In genomic region chr10:87649091-87649490, GRCm38 (mm10) we compare ENCODE assay signal across 9 mouse cellular contexts.
DNase-seq lines count a peak whose midpoint lies in the region; ATAC-seq and TF ChIP-seq lines count a peak whose summit lies in the region.
"Had no signal": no experiment of that assay in that cellular context is flagged by ENCODE, and none has a peak within 500 bp of the region (broad histone marks: within the 10 kb centered on the region; RNA-seq: fewer than 3 reads in every experiment).

No protein-coding gene starts in this region.

- DNase-seq in heart, adult 8-10 months (ENCODE audit: low spot score): peak; percentile 37
- DNase-seq in heart, embryonic 10.5 days (ENCODE audit: low spot score): no peak
- peak; percentile 13 for DNase-seq in neural tube, embryonic 10.5 days (ENCODE audit: extremely low spot score, low spot score)
- peak; percentile 61 for DNase-seq in layer of hippocampus, adult 9-10 months (ENCODE audit: low spot score)
- DNase-seq in stomach, postnatal 0 days (ENCODE audit: low spot score): no peak

- WGBS in heart, embryonic 10.5 days: 16% methylated on average over 1 of the region's 1 CpGs
- 0% methylated on average over 1 of the region's 1 CpGs for WGBS in neural tube, embryonic 15.5 days
- 12% methylated on average over 1 of the region's 1 CpGs for WGBS in stomach, postnatal 0 days

- no peak for TF ChIP-seq EP300 in stomach, postnatal 0 days (optimal IDR thresholded peaks at IDR 0.05)

- no peak overlapping the region for H3K9ac ChIP-seq in neural tube, embryonic 15.5 days (replicated peaks)
- H3K9ac ChIP-seq in stomach, postnatal 0 days (ENCODE audit: low read length): no peak overlapping the region
- H3K9ac ChIP-seq: limb, embryonic 15.5 days had no signal

- no peaks in the 10 kb centered on the region for H3K9me3 ChIP-seq in heart, embryonic 10.5 days
- H3K9me3 ChIP-seq in neural tube, embryonic 15.5 days (replicated peaks): no peaks in the 10 kb centered on the region
- no peaks in the 10 kb centered on the region for H3K9me3 ChIP-seq in stomach, postnatal 0 days (ENCODE audit: control insufficient read depth, low read length)
- H3K9me3 ChIP-seq: limb, embryonic 15.5 days had no signal

- no peak overlapping the region for H3K4me2 ChIP-seq in neural tube, embryonic 15.5 days
- H3K4me2 ChIP-seq in stomach, postnatal 0 days (replicated peaks; ENCODE audit: low read depth): no peak overlapping the region
- H3K4me2 ChIP-seq: limb, embryonic 15.5 days had no signal

- ATAC-seq in neural tube, embryonic 15.5 days (ENCODE audit: low FRiP score): no peak
- ATAC-seq in common myeloid progenitor, adult 5-6 weeks (replicated peaks; ENCODE audit: low read depth, poor library complexity, severe bottlenecking): 0 out of 2 replicates have a peak, but pooled peaks have one; percentile 36
- no peak for ATAC-seq in stomach, postnatal 0 days (ENCODE audit: low FRiP score, low TSS enrichment)
- no peak for ATAC-seq in erythroid progenitor cell, adult 5-6 weeks (replicated peaks; ENCODE audit: low FRiP score, poor library complexity, severe bottlenecking)

- H3K27me3 ChIP-seq in heart, embryonic 10.5 days (ENCODE audit: insufficient read depth, poor library complexity, severe bottlenecking): no peaks in the 10 kb centered on the region
- no peaks in the 10 kb centered on the region for H3K27me3 ChIP-seq in neural tube, embryonic 15.5 days (replicated peaks)
- H3K27me3 ChIP-seq in stomach, postnatal 0 days (ENCODE audit: control insufficient read depth, insufficient read depth, low read length): no peaks in the 10 kb centered on the region
- H3K27me3 ChIP-seq: limb, embryonic 15.5 days had no signal

- TF ChIP-seq CTCF in stomach, postnatal 0 days (IDR thresholded peaks at IDR 0.05; ENCODE audit: low read depth): peak; percentile 83

- H3K4me3 ChIP-seq in heart, embryonic 10.5 days: no peak overlapping the region
- no peak overlapping the region for H3K4me3 ChIP-seq in neural tube, embryonic 15.5 days (replicated peaks)
- no peak overlapping the region for H3K4me3 ChIP-seq in stomach, postnatal 0 days (ENCODE audit: low read depth, low read length)
- H3K4me3 ChIP-seq: limb, embryonic 15.5 days had no signal

- no peaks in the 10 kb centered on the region for H3K4me1 ChIP-seq in heart, embryonic 10.5 days
- H3K4me1 ChIP-seq in neural tube, embryonic 15.5 days: peaks cover 8% of the 10 kb centered on the region; the same call in 1 of the 2 replicates
- no peaks in the 10 kb centered on the region for H3K4me1 ChIP-seq in stomach, postnatal 0 days (replicated peaks; ENCODE audit: control insufficient read depth, insufficient read depth)

- H3K36me3 ChIP-seq in heart, embryonic 10.5 days: no peaks in the 10 kb centered on the region
- H3K36me3 ChIP-seq in neural tube, embryonic 15.5 days: no peaks in the 10 kb centered on the region
- no peaks in the 10 kb centered on the region for H3K36me3 ChIP-seq in stomach, postnatal 0 days (ENCODE audit: control insufficient read depth, insufficient read depth, low read length)
- H3K36me3 ChIP-seq: limb, embryonic 15.5 days had no signal

- H3K27ac ChIP-seq in heart, embryonic 10.5 days: no peak overlapping the region
- no peak overlapping the region for H3K27ac ChIP-seq in neural tube, embryonic 15.5 days (replicated peaks)
- no peak overlapping the region for H3K27ac ChIP-seq in stomach, postnatal 0 days (replicated peaks)
- H3K27ac ChIP-seq: limb, embryonic 15.5 days had no signal

Comparison
In these comparisons a context has a peak if more than half of its experiments do, and no peak if none do; other contexts are left out.
1. DNase-seq: peak in heart, adult 8-10 months (single experiment), neural tube, embryonic 10.5 days (single experiment) and layer of hippocampus, adult 9-10 months (single experiment); none in heart, embryonic 10.5 days (single experiment) and stomach, postnatal 0 days (single experiment).